Mouse (Mus musculus) heart, adult 9 months (tissue): Measurements from ENCODE around the gene Hesx1.
"Not testable (repeated sequence)": the region's sequence is repeated elsewhere in the genome, so short reads cannot be mapped to it uniquely, and the experiment has no call there.

Source experiments
- DNase-seq, 2 experiments: peaks; one replicate each; pipeline ENCODE4 v3.0.0; 2022; ENCODE audit warnings: low spot score in 2 of 2

Gene Hesx1

DNA sequence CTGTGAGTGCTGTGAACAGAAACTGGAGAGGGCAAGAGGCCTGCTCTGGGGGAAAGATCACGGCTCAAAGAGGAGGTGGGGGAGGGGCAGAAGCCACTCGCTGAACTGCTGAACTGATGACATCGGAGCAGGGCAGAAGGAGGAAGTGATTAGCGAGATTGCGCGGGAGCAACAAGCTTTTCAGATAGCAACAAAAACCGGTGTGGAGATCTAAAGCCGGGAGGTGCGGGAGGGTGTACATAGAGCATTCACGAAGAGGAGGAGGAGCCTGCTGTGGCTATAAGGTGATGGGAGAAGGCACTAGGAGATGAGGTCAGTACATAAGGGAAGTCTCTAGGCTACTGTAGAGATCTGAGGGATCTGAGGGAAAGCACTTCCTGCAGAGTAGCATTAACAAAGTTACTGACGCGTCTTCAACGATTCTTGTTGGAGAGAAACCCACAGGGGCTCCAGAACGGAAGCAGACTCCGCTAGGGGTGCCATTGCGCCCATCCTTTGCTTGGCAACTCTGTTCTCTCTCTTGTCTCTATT, at the start of gene Hesx1:
TSS of gene Hesx1 (plus strand) at position 206 of the 531 bp plus-strand sequence.
- peak; percentile 14 to 21 for DNase-seq

DNA sequence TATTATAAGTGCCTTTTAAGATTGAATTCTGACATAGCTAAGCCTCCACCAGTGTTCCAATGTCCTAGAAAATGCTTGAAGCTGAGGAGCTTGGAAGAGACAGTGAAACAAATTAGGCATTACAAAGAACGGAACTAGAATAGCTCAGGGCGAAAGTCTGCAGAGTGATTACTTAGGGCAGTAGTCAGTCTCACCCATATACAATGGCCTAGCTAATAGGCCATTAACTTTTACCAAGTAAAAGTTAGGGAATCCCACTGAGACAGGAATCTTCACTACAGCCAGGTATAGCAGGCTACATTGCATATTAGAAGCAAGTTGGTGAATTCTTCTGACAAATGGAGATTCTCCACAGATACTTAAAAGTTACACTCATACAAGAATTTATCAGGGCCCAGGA, 38.1 kb upstream of the Hesx1 start:
- not testable (repeated sequence) for DNase-seq

DNA sequence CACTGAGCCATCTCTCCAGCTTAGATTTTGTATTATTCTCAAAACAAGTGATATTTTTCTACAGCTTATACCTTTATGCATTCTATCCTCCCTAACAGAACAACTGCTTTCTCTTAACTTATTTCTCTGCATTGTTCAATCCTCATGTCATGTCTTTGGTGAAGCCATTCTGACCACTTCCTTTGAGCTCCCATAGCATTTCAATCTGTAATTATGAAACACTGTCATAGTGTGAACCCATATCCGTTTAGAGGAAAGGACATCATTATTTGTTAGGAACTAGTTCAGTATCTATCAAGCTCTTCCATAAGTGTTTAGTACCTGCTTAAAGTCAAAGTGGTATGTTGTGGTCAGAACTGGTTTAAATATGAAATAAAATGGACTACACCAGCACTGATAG, 33.7 kb upstream of the Hesx1 start:
- DNase-seq, result no peak

DNA sequence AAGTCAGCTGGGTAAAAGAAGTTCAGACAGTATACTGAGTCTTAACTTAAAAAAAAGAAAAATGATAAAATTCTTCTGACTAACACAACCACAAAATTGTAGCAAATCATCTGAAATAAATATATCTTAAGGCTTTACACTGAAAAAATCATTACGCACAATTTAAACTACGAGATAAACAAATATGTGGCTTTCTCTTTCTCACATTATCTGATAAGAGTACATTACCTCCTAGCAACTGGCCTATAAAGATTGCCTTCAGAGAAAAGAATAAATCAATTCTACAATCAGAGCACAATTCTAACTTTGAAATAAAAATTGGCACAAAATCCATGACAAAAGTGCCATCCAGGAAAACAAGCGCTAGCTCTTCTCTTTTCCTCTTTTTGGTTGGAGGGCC, 25.1 kb upstream of the Hesx1 start:
- no peak for DNase-seq

DNA sequence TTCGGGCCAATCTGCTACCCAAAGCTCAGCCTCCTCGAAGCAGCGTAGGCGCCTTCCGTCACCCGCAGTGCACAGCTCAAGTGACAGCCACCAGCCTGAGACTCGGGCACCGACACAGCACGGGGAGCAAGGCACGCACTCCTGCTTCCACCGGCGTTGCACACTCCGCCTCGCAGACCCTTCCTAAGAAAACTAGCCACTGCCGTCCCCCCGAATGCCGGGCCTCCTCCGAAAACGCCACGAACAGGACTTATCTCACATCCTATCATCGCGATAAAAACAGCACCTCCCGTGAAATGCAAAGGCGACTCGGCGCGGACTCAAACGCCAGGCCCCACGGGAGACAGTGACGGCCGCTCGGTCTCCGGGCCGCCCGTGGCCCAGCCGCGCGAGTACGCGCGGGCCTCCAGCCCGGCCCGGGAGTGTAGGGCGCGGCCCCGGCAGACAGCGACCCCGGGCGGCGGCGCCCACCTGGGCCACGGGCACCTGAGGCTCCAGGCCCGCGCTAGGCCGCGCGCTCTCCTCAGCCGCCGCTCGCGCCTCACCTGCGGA, 24.3 kb upstream of the Hesx1 start:
- no peak for DNase-seq

DNA sequence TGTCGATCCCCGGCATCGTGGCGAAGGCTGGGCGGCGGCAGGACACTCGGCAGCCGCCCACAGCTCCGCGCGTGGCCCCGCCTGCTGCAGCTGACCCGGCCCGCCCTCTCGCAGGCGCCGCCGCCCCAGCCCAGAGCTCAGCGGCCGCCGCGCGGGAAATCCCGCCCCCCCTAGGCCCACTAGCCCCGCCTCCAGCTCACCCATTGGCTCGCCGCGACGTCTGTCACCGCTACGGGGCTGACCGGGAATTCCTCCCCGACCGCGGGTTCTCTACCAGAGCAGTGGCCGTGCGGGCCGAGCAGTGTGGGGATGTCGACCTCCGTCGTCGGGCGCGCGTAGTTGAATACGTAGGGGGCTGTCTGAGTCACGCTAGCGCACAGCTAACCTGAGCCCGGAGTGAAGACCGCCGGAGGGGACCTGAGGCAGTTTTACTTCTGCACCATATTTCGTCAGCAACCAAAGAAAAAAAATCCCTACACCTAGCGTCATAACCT, 23.7 kb upstream of the Hesx1 start:
- peak; percentile 94 to 95 for DNase-seq

DNA sequence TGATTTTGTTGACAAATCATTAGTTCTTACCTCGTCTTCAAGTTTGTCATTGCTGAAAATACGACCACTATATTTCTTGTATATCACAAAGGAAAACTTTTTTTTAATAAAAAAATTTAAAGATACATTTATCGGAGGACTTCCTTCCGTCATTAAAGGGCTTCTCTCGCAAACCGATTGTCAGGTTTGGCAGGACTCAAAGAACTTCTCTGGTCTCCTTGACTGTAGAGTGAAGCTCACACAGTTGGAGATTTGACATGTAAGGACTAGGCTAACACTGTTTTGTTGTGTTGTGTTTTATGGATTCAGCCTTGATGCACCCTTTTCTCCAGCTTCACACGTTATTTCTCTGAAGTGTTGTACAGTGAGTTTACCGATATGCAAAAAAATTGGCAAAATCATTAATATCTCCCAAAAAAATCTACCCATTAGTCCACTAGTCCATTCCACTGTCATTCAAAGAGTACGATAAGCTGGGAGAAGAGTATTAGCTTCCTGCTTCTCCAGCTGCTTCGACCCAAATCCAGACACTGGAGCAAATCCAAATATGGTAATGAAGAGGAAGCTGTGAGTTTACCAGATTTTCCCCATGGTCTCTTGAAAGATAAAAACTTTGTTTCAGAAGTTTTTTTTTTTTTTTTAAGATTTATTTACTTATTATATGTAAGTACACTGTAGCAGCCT, 23.0 kb upstream of the Hesx1 start, which contains the start of gene Appl1:
TSS of gene Appl1 (minus strand) at position 127 of the 684 bp plus-strand sequence.
- DNase-seq, result peak in 1 of 2 experiments; percentile 15

DNA sequence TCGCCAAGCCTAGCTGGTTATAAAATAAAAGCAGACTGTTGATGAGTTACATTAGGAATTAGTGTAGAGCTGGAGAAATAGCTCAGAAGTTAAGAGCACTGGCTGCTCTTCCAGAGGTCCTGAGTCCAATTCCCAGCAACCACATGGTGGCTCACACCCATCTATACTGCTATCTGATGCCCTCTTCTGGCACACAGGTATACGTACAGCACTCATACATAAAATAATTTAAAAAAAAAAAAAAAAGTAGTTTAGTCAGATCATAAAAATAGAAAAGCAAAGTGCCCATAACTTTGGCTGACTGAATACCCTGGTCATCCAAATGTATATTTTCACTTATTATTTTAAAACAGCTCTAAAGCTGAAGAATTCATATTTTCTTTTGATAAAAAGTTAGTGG, 21.1 kb upstream of the Hesx1 start:
- no peak for DNase-seq

DNA sequence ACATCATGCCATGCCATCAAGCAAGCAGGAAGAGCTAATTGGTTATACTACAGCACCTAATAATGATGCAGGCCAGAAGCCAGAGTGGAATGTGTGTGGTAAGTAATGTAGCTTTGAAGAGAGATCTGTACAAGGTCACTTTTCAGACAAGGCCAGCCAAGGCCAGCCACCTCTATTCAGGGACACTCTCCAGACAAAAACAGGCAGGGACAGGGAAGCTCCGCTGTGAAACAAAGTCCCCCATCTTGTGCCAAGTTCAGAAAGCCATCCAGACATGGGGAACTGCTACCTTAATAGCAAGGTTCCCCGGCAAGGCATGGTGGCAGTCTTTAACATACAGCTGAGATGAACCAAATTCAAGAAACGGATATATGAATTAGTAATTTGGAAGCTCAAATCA, 18.7 kb upstream of the Hesx1 start:
- DNase-seq, result no peak

DNA sequence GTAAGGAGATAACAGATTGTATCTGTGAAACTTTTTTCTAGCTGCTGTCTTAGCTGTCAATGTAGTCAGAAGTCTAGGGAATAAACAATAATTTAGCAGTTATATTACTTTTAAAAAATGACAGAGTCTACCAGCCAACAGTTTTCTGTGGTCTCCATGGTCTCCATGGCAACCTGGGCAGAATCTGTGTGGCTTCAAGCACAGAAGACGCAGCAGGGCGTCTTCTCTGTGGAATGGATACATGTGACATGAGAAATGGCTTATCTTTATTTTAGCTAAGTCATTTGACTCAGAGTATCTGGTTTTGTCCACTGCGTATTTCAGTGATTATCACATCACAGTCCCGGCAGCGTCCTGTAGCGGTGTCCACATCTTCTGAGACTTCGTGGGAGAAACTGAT, 18.0 kb upstream of the Hesx1 start:
- no peak for DNase-seq

DNA sequence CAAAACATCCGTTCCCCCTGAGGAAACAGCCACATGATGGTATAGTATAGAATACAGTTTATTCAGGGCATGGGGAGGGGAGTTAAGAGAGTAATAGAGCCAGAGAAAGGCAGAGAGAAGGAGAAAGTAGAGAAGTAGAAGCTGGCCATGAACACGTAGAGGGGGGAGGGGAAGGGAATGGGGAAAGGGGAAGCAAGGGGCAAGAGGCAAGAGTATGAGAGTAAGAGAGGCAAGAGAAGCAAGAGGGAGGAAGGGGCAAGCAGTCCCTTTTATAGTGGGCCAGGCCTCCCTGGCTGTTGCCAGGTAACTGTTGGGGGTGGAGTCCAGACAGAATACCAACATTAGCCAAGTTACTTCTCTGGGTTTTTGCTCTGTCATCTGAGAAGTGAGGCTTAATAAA, 16.7 kb upstream of the Hesx1 start:
- no peak for DNase-seq

DNA sequence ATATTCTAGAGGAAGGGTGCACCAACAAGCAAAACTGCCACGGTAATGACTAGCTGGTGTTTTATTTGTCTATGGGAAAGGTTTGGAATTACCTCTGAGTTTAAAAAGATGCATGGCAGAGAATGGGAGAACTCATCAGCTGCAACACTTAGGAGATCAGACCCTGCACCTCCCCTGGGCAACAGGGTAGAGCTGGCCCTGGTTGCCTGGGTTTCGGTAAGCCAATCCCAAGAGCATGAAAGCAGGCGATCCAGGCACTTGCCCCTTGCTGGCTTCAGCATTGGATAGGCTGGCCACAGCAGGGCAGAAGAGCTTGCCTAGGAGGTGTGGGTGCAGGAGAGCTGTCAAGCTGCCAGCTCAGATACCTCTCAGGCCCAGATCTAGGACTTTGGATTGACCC, 14.4 kb upstream of the Hesx1 start:
- no peak for DNase-seq

DNA sequence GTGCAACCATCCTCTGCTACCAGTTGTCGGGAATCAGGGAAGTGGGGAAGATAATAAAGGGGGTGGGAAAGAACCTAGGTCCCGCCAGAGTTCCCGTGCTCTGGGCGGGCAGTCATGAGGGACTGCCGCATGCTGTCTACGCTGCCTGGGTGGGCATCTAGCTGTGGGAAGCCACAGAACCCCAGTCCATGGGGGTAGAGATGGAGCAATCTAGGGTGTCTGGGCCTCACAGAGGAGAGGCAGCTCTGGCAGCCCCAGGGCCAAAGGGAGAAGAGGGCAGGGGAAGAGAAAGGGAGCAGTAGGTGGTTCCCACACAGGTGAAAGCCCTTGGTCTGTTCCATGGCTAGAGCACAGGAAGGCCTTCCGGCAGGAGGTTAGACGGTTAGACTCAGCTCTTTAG, 13.2 kb upstream of the Hesx1 start:
- no peak for DNase-seq

DNA sequence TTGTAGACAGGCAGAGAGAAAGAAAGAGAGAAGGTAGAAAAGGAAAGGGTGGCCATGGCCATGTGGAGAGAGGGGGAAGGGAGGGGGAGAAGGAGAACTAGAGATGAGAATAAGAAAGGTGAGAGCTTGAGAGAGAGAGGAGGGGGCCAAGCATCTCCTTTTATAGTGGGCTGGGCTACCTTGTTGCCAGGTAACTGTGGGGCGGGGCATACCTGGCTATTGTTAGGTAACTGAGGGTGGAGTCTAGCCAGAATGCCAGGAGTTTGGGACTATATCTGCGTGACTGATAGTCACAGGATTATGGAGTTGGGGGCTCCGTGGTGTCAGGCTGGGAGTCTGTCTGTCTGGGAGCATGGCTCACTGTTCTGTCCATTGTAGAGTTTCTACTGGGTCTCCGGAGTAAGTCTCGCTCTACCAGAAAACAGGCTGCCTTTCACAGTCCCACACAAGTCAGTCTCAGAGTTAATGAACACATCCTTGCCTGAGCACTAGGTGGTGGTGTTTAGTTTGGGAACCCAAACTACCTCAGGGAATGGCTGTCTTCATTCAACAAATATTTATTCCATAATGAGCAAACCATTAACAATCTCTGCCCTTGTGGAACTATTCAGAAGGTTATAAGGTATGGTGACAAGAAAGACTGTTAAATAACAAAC, 12.6 kb upstream of the Hesx1 start:
- no peak for DNase-seq

DNA sequence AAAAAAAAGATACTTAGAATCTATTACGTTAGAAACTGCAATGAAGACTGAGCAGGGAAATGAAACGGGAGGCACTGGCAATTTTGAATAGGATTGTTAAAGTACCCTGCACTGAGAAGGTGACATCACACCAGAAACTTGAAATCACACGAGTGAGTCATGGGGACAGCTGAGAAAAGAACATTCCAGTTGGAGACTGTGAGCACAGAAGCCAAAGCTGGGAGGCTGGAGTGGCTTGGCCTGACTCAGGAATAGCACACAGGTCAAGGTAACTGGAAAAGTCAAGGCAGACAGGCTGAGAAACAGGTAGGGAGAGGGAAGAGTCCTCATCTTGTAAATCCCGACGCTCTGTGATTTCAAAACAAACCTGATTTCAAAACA, 12.1 kb upstream of the Hesx1 start:
- DNase-seq, result no peak

DNA sequence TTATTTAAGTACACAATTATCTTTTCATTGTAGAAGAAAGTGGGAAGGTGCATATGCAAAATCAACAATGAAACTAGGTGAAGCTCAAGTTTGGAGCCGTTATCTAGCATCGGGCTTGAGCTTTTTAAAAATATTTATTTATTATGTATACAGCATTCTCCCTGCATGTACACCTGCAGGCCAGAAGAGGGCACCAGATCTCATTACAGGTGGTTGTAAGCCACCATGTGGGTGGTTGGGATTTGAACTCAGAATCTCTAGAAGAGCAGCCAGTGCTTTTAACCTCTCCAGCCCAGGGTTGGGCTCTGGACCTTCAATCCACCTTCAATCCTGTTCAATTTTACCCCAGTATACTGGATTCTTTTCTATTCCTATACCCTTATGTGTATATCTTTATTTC, 5.5 kb upstream of the Hesx1 start:
- DNase-seq, result no peak

DNA sequence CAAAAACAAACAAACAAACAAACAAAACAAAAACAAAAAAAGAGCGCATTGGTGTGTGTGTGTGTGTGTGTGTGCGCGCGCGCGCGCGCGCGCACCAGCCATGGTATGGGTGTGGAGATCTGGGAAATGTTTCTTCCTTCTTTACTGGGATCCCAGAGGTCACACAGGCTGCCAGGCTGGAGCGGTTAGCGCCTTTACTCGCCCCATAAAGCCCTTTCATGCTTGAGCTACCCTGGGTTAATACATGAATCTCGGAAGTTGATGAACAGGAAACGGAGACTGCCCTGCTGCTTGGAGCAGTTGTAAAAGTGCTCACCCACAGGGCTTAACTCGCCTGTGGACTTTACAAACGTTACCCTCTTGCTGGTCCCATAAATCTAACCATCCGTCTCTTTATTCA, 2.6 kb upstream of the Hesx1 start:
- no peak for DNase-seq

DNA sequence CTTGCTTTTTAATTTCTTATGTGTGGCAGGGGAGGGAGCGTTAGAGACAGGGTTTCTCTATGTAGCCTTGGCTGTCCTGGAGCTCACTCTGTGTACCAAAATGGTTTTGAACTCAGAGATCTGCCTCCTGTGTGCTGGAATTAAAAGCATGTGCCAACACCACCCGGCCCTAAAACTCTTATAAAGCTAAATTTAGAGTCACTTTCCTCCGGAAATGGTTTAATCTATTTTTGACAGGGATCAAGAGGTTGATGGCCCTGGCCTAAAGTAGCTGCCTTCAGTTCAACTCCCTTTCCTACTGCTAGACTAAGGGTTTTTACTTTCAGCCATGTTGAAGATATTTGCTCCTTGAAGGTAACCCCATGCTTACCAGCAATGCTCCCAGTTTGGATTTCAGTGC, 789 bp upstream of the Hesx1 start:
- DNase-seq, result no peak

DNA sequence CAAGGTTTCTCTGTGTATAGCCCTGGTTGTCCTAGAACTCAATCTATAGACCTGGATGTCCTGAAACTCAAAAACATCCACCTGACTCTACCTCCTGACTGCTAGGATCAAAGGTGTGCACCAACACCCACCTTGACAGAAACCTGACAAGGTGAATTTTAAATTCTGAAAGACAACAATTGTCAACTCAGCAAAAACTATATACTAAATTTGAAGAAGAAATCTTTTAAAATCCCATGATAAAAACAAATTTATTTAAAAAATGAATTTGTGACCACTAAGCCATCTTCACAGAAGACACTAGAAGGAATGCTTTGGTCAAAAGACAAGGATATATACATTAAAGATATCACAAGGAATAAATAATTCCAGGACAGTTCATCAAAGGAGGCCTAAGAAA, 2.0 kb downstream of the Hesx1 start:
- no peak for DNase-seq

DNA sequence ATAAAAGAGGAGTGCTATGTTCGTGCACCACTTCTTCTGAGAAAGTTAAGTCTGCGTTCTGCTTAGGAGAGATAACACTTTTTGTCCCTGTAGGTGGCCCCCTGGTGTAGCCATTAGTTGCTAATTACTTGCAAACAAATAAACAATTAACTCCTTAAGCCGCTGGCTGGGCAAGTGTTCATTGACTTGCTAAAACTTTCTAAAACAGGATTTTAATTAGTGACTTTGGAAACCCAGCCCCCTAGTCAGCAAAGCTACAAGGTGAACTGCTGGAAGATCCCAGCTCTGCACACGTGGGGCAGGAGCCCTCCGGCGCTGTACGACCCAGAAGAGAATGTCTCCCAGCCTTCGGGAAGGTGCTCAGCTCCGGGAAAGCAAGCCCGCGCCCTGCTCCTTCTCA, 6.2 kb downstream of the Hesx1 start:
- DNase-seq, result no peak

DNA sequence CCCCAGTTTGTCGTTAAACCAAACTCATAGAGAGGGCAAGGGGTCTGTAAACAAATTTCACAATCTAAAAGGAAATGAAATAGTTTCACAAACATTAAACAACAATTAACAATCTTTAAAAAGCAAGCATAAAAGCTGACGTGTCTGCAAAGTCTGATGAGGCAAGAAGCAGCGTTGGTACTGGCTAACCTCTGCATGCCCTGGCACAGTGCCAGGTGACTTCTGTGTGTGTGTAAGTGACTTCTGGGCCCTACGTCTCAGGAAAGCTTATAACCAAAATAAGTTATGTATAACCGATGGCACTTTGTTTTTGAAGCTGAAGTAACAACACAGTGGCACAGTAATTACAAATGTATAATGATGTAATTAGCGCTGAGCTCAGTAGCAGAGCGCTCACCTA, 10.7 kb downstream of the Hesx1 start:
- DNase-seq, result no peak

DNA sequence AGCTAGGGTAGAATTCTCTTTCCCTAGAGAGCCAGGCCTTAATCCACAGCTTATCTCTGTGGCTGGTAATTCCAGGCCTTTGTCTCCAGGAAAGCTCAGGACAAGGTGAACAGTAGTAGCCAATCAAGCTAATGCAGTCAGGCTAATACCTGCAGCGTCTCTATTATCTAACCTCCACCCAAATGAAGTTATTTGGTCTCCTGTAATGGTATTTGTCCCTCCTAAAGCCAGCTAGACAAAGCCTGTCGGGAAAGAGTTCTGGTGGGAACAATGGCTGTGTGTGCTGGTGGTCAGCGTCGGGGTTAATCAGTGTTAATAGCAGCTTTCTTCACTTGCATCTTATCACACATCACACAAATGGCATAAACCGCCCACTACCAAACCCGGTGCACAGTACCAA, 11.7 kb downstream of the Hesx1 start:
- DNase-seq, result no peak

DNA sequence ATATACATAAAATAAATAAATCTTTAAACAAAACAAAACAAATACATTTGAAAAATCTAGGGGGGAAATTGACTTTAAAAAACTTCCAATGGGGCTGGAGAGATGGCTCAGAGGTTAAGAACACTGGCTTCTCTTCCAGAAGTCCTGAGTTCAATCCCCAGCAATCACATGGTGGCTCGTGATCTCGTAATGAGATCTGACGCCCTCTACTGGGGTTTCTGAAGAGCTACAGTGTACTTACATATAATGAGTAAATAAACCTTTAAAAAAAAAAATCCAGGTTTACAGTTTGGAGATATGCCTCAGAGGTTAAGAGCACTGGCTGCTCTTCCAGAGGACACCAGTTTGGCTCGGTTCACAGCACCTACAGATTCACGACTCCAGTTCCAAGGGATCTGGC, 17.3 kb downstream of the Hesx1 start:
- no peak for DNase-seq
